Mouse (Mus musculus) macrophage (primary cell): ENCODE measurements around the gene Eif3g. TPM values are rescaled to one million over a fixed set of nuclear protein-coding genes. Genes with fewer than 3 reads are reported as not detected.

ENCODE experiments used
- H3K27ac ChIP-seq: fragments of 350-480 bp; formaldehyde crosslinking; 2 replicates; pipeline ENCODE4 v1.9.0; 2021
- H3K36me3 ChIP-seq: fragments of 350-480 bp; formaldehyde crosslinking; 2 replicates; pipeline ENCODE4 v1.9.0; 2021; ENCODE audit errors: inconsistent target
- H3K4me3 ChIP-seq: fragments of 350-480 bp; formaldehyde crosslinking; 2 replicates; pipeline ENCODE4 v1.9.0; 2021; ENCODE audit errors: inconsistent target
- H3K79me2 ChIP-seq: fragments of 350-480 bp; formaldehyde crosslinking; 2 replicates; pipeline ENCODE4 v1.9.0; 2021; ENCODE audit errors: inconsistent target
- WGBS: methylation state at CpG from one replicate; pipeline ENCODE4 v1.1.7; 2026; ENCODE audit warnings: inconsistent platforms; ENCODE audit not compliant: missing documents; 5-methylcytosine and 5-hydroxymethylcytosine counted together
- polyA plus RNA-seq: library from polyadenylated mRNA; stranded (reverse); fragments of 250-400 nt; gene quantifications from 3 replicates; pipeline ENCODE4 v1.2.4, GENCODE M21; 2018; ENCODE audit warnings: inconsistent platforms

Eif3g gene
- polyA plus RNA-seq, 1 experiment from 2014 or later = 100 TPM

DNA sequence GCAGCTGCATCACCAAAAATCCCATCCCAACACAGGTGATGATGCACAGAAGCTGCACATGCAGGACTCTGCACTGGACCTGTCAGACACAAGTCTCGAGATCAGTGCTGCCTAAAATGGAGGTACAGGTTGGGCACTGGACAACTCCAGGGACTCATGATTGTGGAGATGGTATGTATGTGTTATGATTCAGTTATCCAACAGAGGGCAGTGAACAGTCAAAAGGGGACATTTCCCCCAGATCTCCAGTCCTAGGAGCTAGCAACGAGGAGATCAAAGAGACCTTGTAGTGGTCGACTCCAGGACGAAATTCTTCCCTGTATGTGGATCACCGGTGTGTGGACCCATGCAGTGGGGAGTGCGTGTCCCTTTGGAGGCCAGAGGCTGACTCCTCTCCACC is 38.5 kb downstream of the Eif3g start:
- Histone ChIP-seq H3K79me2 (no peaks in the 10 kb centered on the region), H3K27ac (no peak overlapping the region), H3K4me3 (no peak overlapping the region), H3K36me3 (no peaks in the 10 kb centered on the region)
- WGBS = 50% methylated on average over 6 of the region's 6 CpGs

DNA sequence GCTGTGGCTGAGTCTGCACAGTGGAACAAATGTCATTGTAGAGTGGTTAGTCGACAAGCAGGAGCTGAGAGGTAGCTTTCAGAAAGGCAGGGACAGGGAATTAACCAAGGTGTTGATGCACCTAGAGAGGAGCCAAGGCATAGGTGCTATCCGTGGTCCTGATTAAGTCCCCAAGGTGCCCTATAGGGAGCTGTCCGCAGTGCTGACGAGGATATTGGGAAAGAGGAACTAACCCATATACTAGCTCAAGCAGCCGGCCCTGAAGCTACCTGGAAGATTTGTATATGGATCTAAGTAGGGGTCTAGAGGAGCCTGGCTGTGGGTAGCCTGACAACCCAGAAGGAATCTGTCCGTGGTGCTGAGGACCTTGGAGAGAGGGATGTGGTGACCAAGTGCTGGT is 41.3 kb downstream of the Eif3g start:
- 6% methylated on average over 6 of the region's 6 CpGs for WGBS
- Histone ChIP-seq H3K4me3 (no peak overlapping the region), H3K36me3 (no peaks in the 10 kb centered on the region), H3K27ac (no peak overlapping the region), H3K79me2 (no peaks in the 10 kb centered on the region)

- WGBS = 100% methylated on average over 2 of the region's 2 CpGs
- no peak overlapping the region for H3K4me3 ChIP-seq
- no peaks in the 10 kb centered on the region for H3K36me3 ChIP-seq
- H3K27ac ChIP-seq = no peak overlapping the region
- H3K79me2 ChIP-seq = no peaks in the 10 kb centered on the region
These were observed 48.2 kb downstream of the Eif3g start for GRCm38 (mm10) chr9:20850179-20850578.

Other genes starting within 250 kb of the Eif3g start
- 5.8 to 16.7 TPM (median 8.8 TPM) in 3 replicates for gene Pin1, start 246.5 kb downstream of the Eif3g start, polyA plus RNA-seq
- not detected in 3 replicates for gene Olfm2, start 152.3 kb downstream of the Eif3g start, polyA plus RNA-seq
- gene Col5a3, start 83.6 kb downstream of the Eif3g start, polyA plus RNA-seq = not detected in 3 replicates
- gene Rdh8, start 80.1 kb downstream of the Eif3g start, polyA plus RNA-seq = not detected in 3 replicates
- gene A230050P20Rik, start 30.0 kb downstream of the Eif3g start, polyA plus RNA-seq = 9.0 to 17.6 TPM (median 12.0 TPM) in 3 replicates
- 0.46 to 2.3 TPM (median 1.8 TPM) in 3 replicates for gene Angptl6, start 18.9 kb downstream of the Eif3g start, polyA plus RNA-seq
- 9.3 to 35.0 TPM (median 13.9 TPM) in 3 replicates for gene Ppan, start 10.4 kb downstream of the Eif3g start, polyA plus RNA-seq
- 37.5 to 90.6 TPM (median 56.1 TPM) in 3 replicates for gene Dnmt1, start 61.3 kb upstream of the Eif3g start, polyA plus RNA-seq
- 16.4 to 43.0 TPM (median 32.4 TPM) in 3 replicates for gene S1pr2, start 78.2 kb upstream of the Eif3g start, polyA plus RNA-seq
- 27.9 to 56.9 TPM (median 50.5 TPM) in 3 replicates for gene Mrpl4, start 104.1 kb upstream of the Eif3g start, polyA plus RNA-seq
- 35.3 to 116 TPM (median 39.2 TPM) in 3 replicates for gene Icam1, start 117.4 kb upstream of the Eif3g start, polyA plus RNA-seq
- gene Icam4, start 130.8 kb upstream of the Eif3g start, polyA plus RNA-seq = not detected in 3 replicates
- 0.04 to 0.12 TPM (median 0.09 TPM) in 3 replicates for gene Icam5, start 133.4 kb upstream of the Eif3g start, polyA plus RNA-seq
- not detected in 3 replicates for gene Zglp1, start 168.5 kb upstream of the Eif3g start, polyA plus RNA-seq
- gene Gm49373, start 174.5 kb upstream of the Eif3g start, polyA plus RNA-seq = 0.22 TPM in 1 of 3 replicates, not detected in the others
- gene Fdx1l, start 175.0 kb upstream of the Eif3g start, polyA plus RNA-seq = 22.6 to 65.1 TPM (median 36.6 TPM) in 3 replicates
- gene Gm38431, start 193.4 kb upstream of the Eif3g start, polyA plus RNA-seq = 0.88 to 8.1 TPM (median 2.0 TPM) in 3 replicates
- gene Raver1, start 193.4 kb upstream of the Eif3g start, polyA plus RNA-seq = 24.3 to 37.8 TPM (median 28.2 TPM) in 3 replicates
- 22.8 to 47.7 TPM (median 23.6 TPM) in 3 replicates for gene Tyk2, start 232.6 kb upstream of the Eif3g start, polyA plus RNA-seq